Mouse (Mus musculus) ES-Bruce4 (cell line): ENCODE results near the gene Dync2li1. TPM values are rescaled to one million over a fixed set of nuclear protein-coding genes. Genes with fewer than 3 reads are reported as not detected.

Experiments used
- H3K27ac ChIP-seq: 2 replicates; pipeline ENCODE4 v1.5.1; 2012; ENCODE audit warnings: low read length, inconsistent platforms; ENCODE audit not compliant: insufficient read depth
- H3K27me3 ChIP-seq: 2 replicates; pipeline ENCODE4 v1.6.1; 2012; ENCODE audit warnings: mild to moderate bottlenecking, low read length, inconsistent platforms; ENCODE audit not compliant: control insufficient read depth, poor library complexity, insufficient read depth, severe bottlenecking
- H3K36me3 ChIP-seq: 2 replicates; pipeline ENCODE4 v1.6.1; 2012; ENCODE audit warnings: inconsistent platforms, mild to moderate bottlenecking, low read length, moderate library complexity; ENCODE audit not compliant: control insufficient read depth, poor library complexity, insufficient read depth, severe bottlenecking
- H3K4me1 ChIP-seq: one replicate; pipeline ENCODE4 v1.8.1; 2011; ENCODE audit warnings: low read length; ENCODE audit not compliant: control insufficient read depth, insufficient read depth
- H3K4me3 ChIP-seq: 2 replicates; pipeline ENCODE4 v1.5.1; 2011; ENCODE audit warnings: low read depth, mild to moderate bottlenecking, low read length
- H3K9ac ChIP-seq: 2 replicates; pipeline ENCODE4 v1.6.1; 2012; ENCODE audit warnings: low read depth, mild to moderate bottlenecking, inconsistent platforms; ENCODE audit not compliant: poor library complexity, severe bottlenecking
- H3K9me3 ChIP-seq: replicated peaks from 2 replicates; pipeline ENCODE4 v1.6.1; 2012; ENCODE audit warnings: mild to moderate bottlenecking, low read length, inconsistent platforms; ENCODE audit not compliant: control insufficient read depth, poor library complexity, insufficient read depth, severe bottlenecking
- CTCF ChIP-seq: IDR thresholded peaks from one replicate; pipeline ENCODE4 v1.8.1; 2011; ENCODE audit warnings: low read depth, low read length
- EP300 ChIP-seq: IDR thresholded peaks from 2 replicates; pipeline ENCODE4 v1.6.1; 2011; ENCODE audit warnings: low read depth, low read length; ENCODE audit not compliant: insufficient read depth
- POLR2A ChIP-seq: IDR thresholded peaks from one replicate; pipeline ENCODE4 v1.8.1; 2011; ENCODE audit warnings: low read length; ENCODE audit not compliant: insufficient read depth
- polyA plus RNA-seq: library from polyadenylated mRNA; stranded (reverse); fragments of >200 nt; gene quantifications from 2 replicates; pipeline ENCODE4 v1.2.4, GENCODE M21; 2011; ENCODE audit warnings: low read depth; ENCODE audit not compliant: missing spikeins, insufficient read depth, insufficient read length

Gene Dync2li1
- polyA plus RNA-seq, 1 experiment = 26.3 TPM

- Histone ChIP-seq H3K9ac (no peak overlapping the region), H3K27me3 (no peaks in the 10 kb centered on the region), H3K4me3 (no peak overlapping the region), H3K9me3 (no peaks in the 10 kb centered on the region), H3K27ac (no peak overlapping the region), H3K36me3 (no peaks in the 10 kb centered on the region), H3K4me1 (no peaks in the 10 kb centered on the region)
- TF ChIP-seq POLR2A (no peak), EP300 (no peak), CTCF (no peak)
Observed at GRCm38 (mm10) chr17:84685286-84685685, 59.0 kb downstream of the Dync2li1 start.

- no peak overlapping the region for H3K9ac ChIP-seq
- H3K9me3 ChIP-seq = no peaks in the 10 kb centered on the region
- TF ChIP-seq EP300 = no peak
- no peak for TF ChIP-seq POLR2A
- TF ChIP-seq CTCF = no peak
- H3K4me1 ChIP-seq = no peaks in the 10 kb centered on the region
- H3K27ac ChIP-seq = no peak overlapping the region
- no peaks in the 10 kb centered on the region for H3K36me3 ChIP-seq
- no peaks in the 10 kb centered on the region for H3K27me3 ChIP-seq
- H3K4me3 ChIP-seq = no peak overlapping the region
Observed at GRCm38 (mm10) chr17:84687994-84688393, 61.7 kb downstream of the Dync2li1 start.

- H3K4me3 ChIP-seq = no peak overlapping the region
- TF ChIP-seq EP300 = no peak
- TF ChIP-seq CTCF = no peak
- TF ChIP-seq POLR2A = no peak
- no peaks in the 10 kb centered on the region for H3K4me1 ChIP-seq
- no peak overlapping the region for H3K9ac ChIP-seq
- H3K27ac ChIP-seq = no peak overlapping the region
- H3K27me3 ChIP-seq = no peaks in the 10 kb centered on the region
- H3K9me3 ChIP-seq = no peaks in the 10 kb centered on the region
- H3K36me3 ChIP-seq = no peaks in the 10 kb centered on the region
Observed at GRCm38 (mm10) chr17:84688834-84689233, 62.5 kb downstream of the Dync2li1 start.

- Histone ChIP-seq H3K4me1 (no peaks in the 10 kb centered on the region), H3K4me3 (no peak overlapping the region), H3K36me3 (no peaks in the 10 kb centered on the region), H3K9ac (no peak overlapping the region), H3K9me3 (no peaks in the 10 kb centered on the region), H3K27ac (no peak overlapping the region), H3K27me3 (no peaks in the 10 kb centered on the region)
- TF ChIP-seq CTCF (no peak), EP300 (no peak), POLR2A (no peak)
Observed at GRCm38 (mm10) chr17:84689316-84689715, 63.0 kb downstream of the Dync2li1 start.

- Histone ChIP-seq H3K27me3 (no peaks in the 10 kb centered on the region), H3K4me3 (no peak overlapping the region), H3K27ac (no peak overlapping the region), H3K9me3 (no peaks in the 10 kb centered on the region), H3K4me1 (no peaks in the 10 kb centered on the region), H3K36me3 (no peaks in the 10 kb centered on the region), H3K9ac (no peak overlapping the region)
- no peak for TF ChIP-seq POLR2A
Observed at GRCm38 (mm10) chr17:84690111-84690510, 63.8 kb downstream of the Dync2li1 start.

- no peak for TF ChIP-seq POLR2A
- TF ChIP-seq CTCF = no peak
- no peak for TF ChIP-seq EP300
- Histone ChIP-seq H3K27me3 (no peaks in the 10 kb centered on the region), H3K27ac (no peak overlapping the region), H3K4me1 (no peaks in the 10 kb centered on the region), H3K9me3 (no peaks in the 10 kb centered on the region), H3K4me3 (no peak overlapping the region), H3K9ac (no peak overlapping the region), H3K36me3 (no peaks in the 10 kb centered on the region)
Observed at GRCm38 (mm10) chr17:84693741-84694140, 67.4 kb downstream of the Dync2li1 start.
